Mouse (Mus musculus): ENCODE data around the gene Gria3. TPM values are rescaled to one million over a fixed set of nuclear protein-coding genes. Genes with fewer than 3 reads are reported as not detected.
A peak's percentile ranks its signal among the peaks of the same experiment; 100 is the strongest.

Gene Gria3
- total RNA-seq (2021), result 100 to 1,000 TPM; 203 to 224 TPM
- long read RNA-seq, experiment 1, full-length matches to known transcripts, result 88 of 147 reads
- long read RNA-seq, experiment 1, partial matches to known transcripts, result 33 of 147 reads
- long read RNA-seq, experiment 1, other reads (novel, unspliced or antisense), result 26 of 147 reads
- long read RNA-seq, experiment 2, full-length matches to known transcripts, result 38 of 75 reads
- long read RNA-seq, experiment 2, partial matches to known transcripts, result 26 of 75 reads
- long read RNA-seq, experiment 2, other reads (novel, unspliced or antisense), result 11 of 75 reads

- peak; percentile 29 to 36 for DNase-seq (ENCODE audit: extremely low spot score in 1 of 2, low spot score in 2 of 2)
Measured at GRCm38 (mm10) chrX:41400058-41400904, at the start of gene Gria3. Gene Gria3 (plus strand): TSS chrX:41400854.

DNA sequence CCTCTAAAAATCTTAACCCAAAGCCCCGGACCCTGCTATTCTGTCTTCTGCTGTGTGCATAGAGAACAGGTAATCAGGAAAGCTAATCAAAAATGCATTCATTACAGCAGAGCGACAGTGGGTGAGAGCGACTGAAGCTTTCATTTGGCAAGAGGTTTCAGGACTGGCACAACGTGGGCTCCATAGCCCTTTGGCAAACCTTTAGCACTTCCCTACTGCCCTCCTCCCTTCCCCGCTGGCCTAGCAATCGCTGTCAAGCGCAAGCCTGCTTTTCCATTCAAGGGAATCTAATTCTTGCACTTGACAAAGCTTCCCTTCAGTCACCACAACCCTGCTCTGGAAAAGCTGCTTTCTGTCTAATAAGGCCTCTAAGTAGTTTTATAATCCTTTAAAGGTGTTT is 13.6 kb upstream of the Gria3 start:
- intact Hi-C loops (cut with DNase I), result no loop called here
- DNase-seq (ENCODE audit: extremely low spot score in 1 of 2, low spot score in 2 of 2), result no peak
- Histone ChIP-seq H3K4me3 (no peak overlapping the region), H3K27ac (no peak overlapping the region; the same call in 1 of the 2 replicates)
- no peak for TF ChIP-seq CTCF (IDR thresholded peaks at IDR 0.05)

More at GRCm38 (mm10) chrX:41400058-41400904, at the start of gene Gria3:
- peak within 1 kb of the TSS; percentile 54 for H3K4me3 ChIP-seq
- TF ChIP-seq CTCF (IDR thresholded peaks at IDR 0.05), result peak; percentile 5; the same call in 1 of the 2 replicates
- peak within 1 kb of the TSS; percentile 85 for H3K27ac ChIP-seq
- intact Hi-C loops (cut with DNase I), result loop anchor here (5.0 to 10.0 kb wide), 2 partner anchors 212 to 605 kb away; no protein-coding TSS in a partner anchor

DNA sequence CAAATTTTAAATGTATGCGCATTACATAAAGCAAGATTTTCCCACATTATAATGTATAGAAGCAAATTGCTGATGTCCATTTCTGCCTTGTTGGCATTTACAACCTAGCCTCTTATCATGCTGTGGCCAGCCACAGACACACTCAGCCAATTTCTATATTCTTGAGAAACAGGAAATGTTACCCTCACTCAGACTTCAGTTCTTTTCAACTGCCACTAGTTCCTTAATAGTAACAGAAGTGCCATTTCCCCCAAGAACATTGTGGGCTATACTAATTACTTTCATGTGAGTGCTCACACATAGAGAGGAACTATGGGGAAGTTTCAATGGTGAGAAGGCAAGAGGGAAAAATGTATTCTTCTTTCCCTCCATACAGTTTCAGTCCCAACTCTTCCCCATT is 11.6 kb upstream of the Gria3 start:
- no peak overlapping the region for H3K4me3 ChIP-seq
- intact Hi-C loops (cut with DNase I), result no loop called here
- no peak for DNase-seq (ENCODE audit: extremely low spot score in 1 of 2, low spot score in 2 of 2)
- no peak overlapping the region for H3K27ac ChIP-seq
- TF ChIP-seq CTCF (IDR thresholded peaks at IDR 0.05), result no peak

- intact Hi-C loops (cut with DNase I), result no loop called here
- TF ChIP-seq CTCF (IDR thresholded peaks at IDR 0.05), result no peak
- DNase-seq (ENCODE audit: extremely low spot score in 1 of 2, low spot score in 2 of 2), result no peak
- H3K4me3 ChIP-seq, result no peak overlapping the region
- H3K27ac ChIP-seq, result no peak overlapping the region
Measured at GRCm38 (mm10) chrX:41398482-41398881, 2.2 kb upstream of the Gria3 start.

DNA sequence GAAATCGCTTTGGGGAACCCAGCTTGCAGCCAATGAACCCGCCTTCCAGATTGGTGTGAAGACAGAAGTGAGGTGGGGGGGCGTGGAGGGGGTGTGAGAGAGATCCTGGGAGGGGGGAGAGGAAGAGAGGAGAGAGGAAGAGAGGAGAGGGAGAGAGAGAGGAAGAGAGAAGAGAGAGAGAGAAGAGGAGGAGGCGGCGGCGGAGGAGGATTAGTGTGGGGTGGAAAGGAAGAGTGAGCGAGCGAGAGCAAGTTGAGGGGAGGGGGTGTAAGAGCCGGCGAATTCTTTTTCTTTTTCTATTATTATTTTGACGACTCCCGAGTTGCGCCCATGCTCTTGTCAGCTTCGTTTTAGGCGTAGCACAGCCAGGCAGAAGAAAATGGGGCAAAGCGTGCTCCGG is 532 bp downstream of the Gria3 start:
- intact Hi-C loops (cut with DNase I), result loop anchor here (5.0 to 10.0 kb wide), 2 partner anchors 211 to 606 kb away; no protein-coding TSS in a partner anchor
- TF ChIP-seq CTCF (IDR thresholded peaks at IDR 0.05), result no peak
- peak; percentile 23 to 26 for DNase-seq (ENCODE audit: extremely low spot score in 1 of 2, low spot score in 2 of 2)

GRCm38 (mm10) chrX:41401590-41402240 is 1.1 kb downstream of the Gria3 start:
- intact Hi-C loops (cut with DNase I), result loop anchor here (2.0 to 10.0 kb wide), 3 partner anchors 147 to 607 kb away; no protein-coding TSS in a partner anchor
- peak in 1 of 2 experiments; percentile 15 for DNase-seq (ENCODE audit: extremely low spot score in 1 of 2, low spot score in 2 of 2)
- TF ChIP-seq CTCF (IDR thresholded peaks at IDR 0.05), result no peak
- H3K27ac ChIP-seq, result peak overlapping the region; percentile 85
- peak overlapping the region; percentile 54 for H3K4me3 ChIP-seq

More for the DNA sequence above, 532 bp downstream of the Gria3 start:
- Histone ChIP-seq H3K4me3 (peak overlapping the region; percentile 54), H3K27ac (peak overlapping the region; percentile 85)

- no peak for TF ChIP-seq CTCF (IDR thresholded peaks at IDR 0.05)
- H3K4me3 ChIP-seq, result peak overlapping the region; percentile 54
- H3K27ac ChIP-seq, result peak overlapping the region; percentile 85
- intact Hi-C loops (cut with DNase I), result loop anchor here (2.0 to 10.0 kb wide), 3 partner anchors 148 to 608 kb away; no protein-coding TSS in a partner anchor
- DNase-seq (ENCODE audit: extremely low spot score in 1 of 2, low spot score in 2 of 2), result no peak
Measured at GRCm38 (mm10) chrX:41402656-41403055, 2.0 kb downstream of the Gria3 start.

- Histone ChIP-seq H3K4me3 (peak overlapping the region; percentile 4; the same call in 1 of the 2 replicates), H3K27ac (no peak overlapping the region)
- intact Hi-C loops (cut with DNase I), result loop anchor here (10.0 kb wide), 1 partner anchor 611 kb away; no protein-coding TSS in a partner anchor
- no peak for TF ChIP-seq CTCF (IDR thresholded peaks at IDR 0.05)
- DNase-seq (ENCODE audit: extremely low spot score in 1 of 2, low spot score in 2 of 2), result no peak
Measured at GRCm38 (mm10) chrX:41406288-41406687, 5.6 kb downstream of the Gria3 start.

GRCm38 (mm10) chrX:41409791-41410190 is 9.1 kb downstream of the Gria3 start:
- H3K27ac ChIP-seq, result no peak overlapping the region
- H3K4me3 ChIP-seq, result no peak overlapping the region
- intact Hi-C loops (cut with DNase I), result loop anchor here (10.0 kb wide), 1 partner anchor 615 kb away; no protein-coding TSS in a partner anchor
- no peak for DNase-seq (ENCODE audit: extremely low spot score in 1 of 2, low spot score in 2 of 2)
- TF ChIP-seq CTCF (IDR thresholded peaks at IDR 0.05), result no peak

DNA sequence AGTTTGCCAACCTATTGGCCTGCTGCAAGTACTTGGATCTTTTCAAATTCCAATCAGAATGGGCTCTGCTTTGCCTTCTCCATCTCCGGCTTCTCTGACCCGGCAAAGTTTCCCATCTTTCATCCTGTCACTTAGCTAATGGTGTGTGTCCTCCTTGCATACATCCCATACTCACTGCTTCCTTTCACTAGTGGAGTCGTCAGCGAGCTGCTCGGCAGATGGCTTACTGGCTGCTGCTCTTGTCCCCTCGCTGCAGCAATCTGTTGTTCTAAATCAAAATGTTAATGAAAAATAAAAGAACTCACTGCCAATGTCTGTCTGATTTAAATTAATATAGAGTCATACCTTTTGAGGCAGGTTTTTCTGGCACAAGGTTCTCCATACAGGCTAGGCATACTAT is 25.0 kb downstream of the Gria3 start:
- DNase-seq (ENCODE audit: extremely low spot score in 1 of 2, low spot score in 2 of 2), result no peak
- H3K4me3 ChIP-seq, result no peak overlapping the region
- intact Hi-C loops (cut with DNase I), result no loop called here
- H3K27ac ChIP-seq, result no peak overlapping the region
- TF ChIP-seq CTCF (IDR thresholded peaks at IDR 0.05), result no peak

- Histone ChIP-seq H3K27ac (no peak overlapping the region), H3K4me3 (no peak overlapping the region)
- no peak for DNase-seq (ENCODE audit: extremely low spot score in 1 of 2, low spot score in 2 of 2)
- intact Hi-C loops (cut with DNase I), result no loop called here
- TF ChIP-seq CTCF (IDR thresholded peaks at IDR 0.05), result no peak
Measured at GRCm38 (mm10) chrX:41428011-41428410, 27.4 kb downstream of the Gria3 start.

All from left cerebral cortex, adult 2 months (tissue).